Mouse (Mus musculus): ENCODE results near the gene Rab11fip5. TPM values are rescaled to one million over a fixed set of nuclear protein-coding genes. Genes with fewer than 3 reads are reported as not detected.

The Rab11fip5 gene
- polyA plus RNA-seq, 1 experiment, result 3.8 TPM

DNA sequence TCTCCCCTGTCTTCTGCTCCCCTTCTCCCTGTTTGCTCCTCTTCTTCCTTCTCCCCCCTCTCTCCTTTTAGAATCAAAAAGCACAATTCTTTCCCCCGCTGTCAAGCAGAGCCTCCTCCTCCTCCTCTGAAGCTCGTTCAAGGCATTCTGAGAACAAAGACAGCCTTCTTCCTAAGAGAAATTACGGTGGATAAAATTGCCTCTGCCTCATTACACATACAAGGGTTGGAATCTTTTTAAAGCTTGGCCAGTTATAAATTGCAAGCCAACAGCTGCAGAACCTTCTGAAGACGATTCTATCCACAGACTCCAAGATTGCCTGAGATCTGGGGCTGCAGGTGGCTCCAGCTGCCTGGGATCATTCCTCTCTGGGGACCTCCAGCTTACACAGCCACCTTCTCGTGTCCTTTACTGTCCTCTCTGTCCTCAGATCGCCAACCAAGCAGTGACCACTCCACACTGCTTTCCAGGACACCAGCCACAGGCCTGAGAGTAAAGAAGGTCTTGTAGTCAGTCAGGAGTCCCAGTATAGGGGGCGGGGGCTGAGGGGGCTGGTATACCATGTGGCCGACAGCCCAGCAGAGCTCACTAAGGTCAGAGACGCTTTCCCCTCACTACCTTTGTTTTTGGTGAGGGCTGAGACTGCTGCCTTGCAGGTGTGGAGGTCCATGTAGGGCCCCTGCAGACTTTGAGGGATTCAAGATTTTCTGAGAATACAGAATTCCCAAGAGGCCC, 60.2 kb downstream of the Rab11fip5 start:
- TF ChIP-seq CTCF (IDR thresholded peaks at IDR 0.05; ENCODE audit: control insufficient read depth, insufficient read depth, low read length), result no peak
- no peak for TF ChIP-seq POLR2A (IDR thresholded peaks at IDR 0.05; ENCODE audit: borderline replicate concordance, control insufficient read depth, low read depth, low read length)
- 80% methylated on average over 9 of the region's 9 CpGs for WGBS
- Histone ChIP-seq H3K27ac (ENCODE audit: control insufficient read depth, insufficient read depth, low read depth, low read length, poor library complexity) (no peak overlapping the region), H3K4me1 (ENCODE audit: control insufficient read depth, insufficient read depth, low read length) (no peaks in the 10 kb centered on the region), H3K4me3 (replicated peaks; ENCODE audit: control insufficient read depth, low read depth, low read length) (no peak overlapping the region)

DNA sequence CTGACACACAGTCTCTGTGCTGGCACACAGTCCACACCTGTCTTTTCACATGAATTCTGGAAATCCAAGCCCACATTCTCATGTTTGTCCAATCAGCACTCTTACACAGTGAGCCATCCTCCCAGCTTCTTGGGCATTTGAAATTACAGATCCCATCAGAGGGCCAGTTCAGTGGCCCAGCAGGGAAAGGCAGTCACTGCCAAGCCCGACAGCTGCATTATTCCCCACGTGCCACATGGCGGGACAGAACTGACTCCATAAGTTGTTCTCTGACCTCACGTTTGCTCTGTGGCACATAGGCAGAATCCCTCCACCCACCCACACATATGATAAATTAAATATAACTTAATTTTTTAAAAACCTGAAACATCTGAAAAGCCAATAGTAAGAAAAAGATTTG, 66.5 kb downstream of the Rab11fip5 start:
- TF ChIP-seq CTCF (IDR thresholded peaks at IDR 0.05; ENCODE audit: control insufficient read depth, insufficient read depth, low read length), result no peak
- no peak for TF ChIP-seq POLR2A (IDR thresholded peaks at IDR 0.05; ENCODE audit: borderline replicate concordance, control insufficient read depth, low read depth, low read length)
- WGBS, result 77% methylated on average over 4 of the region's 4 CpGs
- Histone ChIP-seq H3K4me1 (ENCODE audit: control insufficient read depth, insufficient read depth, low read length) (peaks cover 1% of the 10 kb centered on the region; the same call in 1 of the 2 replicates), H3K27ac (ENCODE audit: control insufficient read depth, insufficient read depth, low read depth, low read length, poor library complexity) (no peak overlapping the region), H3K4me3 (replicated peaks; ENCODE audit: control insufficient read depth, low read depth, low read length) (no peak overlapping the region)

DNA sequence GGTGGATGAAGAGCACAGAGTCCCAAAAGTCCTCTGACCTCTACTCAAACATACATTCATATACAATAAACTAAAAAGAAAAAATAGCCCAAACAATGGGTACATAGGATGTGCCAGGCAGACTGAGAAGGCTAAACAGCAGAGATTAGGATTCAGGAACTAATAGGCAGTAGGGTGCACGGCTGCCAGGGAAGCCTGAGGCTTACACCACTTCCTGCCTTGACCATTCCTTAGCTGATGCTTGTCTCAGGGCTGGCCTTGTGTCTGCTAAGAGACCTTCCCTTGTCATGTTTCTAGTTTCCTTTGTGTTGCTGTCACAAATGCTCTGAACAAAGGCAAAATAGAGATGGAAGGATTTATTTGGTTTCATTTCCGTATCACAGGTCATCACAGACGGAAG, 68.1 kb downstream of the Rab11fip5 start:
- H3K4me3 ChIP-seq (replicated peaks; ENCODE audit: control insufficient read depth, low read depth, low read length), result no peak overlapping the region
- no peak overlapping the region for H3K27ac ChIP-seq (ENCODE audit: control insufficient read depth, insufficient read depth, low read depth, low read length, poor library complexity)
- WGBS, result 51% methylated on average over 3 of the region's 3 CpGs
- no peak for TF ChIP-seq POLR2A (IDR thresholded peaks at IDR 0.05; ENCODE audit: borderline replicate concordance, control insufficient read depth, low read depth, low read length)
- no peak for TF ChIP-seq CTCF (IDR thresholded peaks at IDR 0.05; ENCODE audit: control insufficient read depth, insufficient read depth, low read length)
- H3K4me1 ChIP-seq (ENCODE audit: control insufficient read depth, insufficient read depth, low read length), result peaks cover 1% of the 10 kb centered on the region; the same call in 1 of the 2 replicates

DNA sequence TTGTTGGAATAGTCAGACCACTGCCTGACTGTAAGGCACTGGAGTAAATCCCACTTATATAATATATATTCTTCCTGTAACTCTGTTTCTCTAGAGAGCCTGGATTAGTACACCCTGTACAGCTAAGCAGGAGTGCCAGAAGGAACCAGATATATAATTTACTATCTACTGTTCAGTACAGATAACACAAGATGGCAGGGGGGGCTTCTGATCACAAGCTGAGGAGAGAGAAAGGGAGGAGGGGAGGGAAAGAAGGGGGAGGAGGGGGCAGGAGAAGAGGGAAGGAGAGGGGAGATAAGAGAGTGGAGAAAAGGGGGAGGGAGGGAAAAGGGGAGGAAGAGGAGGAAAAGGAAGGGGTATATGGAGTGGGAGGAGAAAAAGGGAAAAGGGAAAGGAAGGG, 68.6 kb downstream of the Rab11fip5 start:
- TF ChIP-seq CTCF (IDR thresholded peaks at IDR 0.05; ENCODE audit: control insufficient read depth, insufficient read depth, low read length), result no peak
- no peak for TF ChIP-seq POLR2A (IDR thresholded peaks at IDR 0.05; ENCODE audit: borderline replicate concordance, control insufficient read depth, low read depth, low read length)
- no peak overlapping the region for H3K4me3 ChIP-seq (replicated peaks; ENCODE audit: control insufficient read depth, low read depth, low read length)
- peaks cover 1% of the 10 kb centered on the region; the same call in 1 of the 2 replicates for H3K4me1 ChIP-seq (ENCODE audit: control insufficient read depth, insufficient read depth, low read length)
- no peak overlapping the region for H3K27ac ChIP-seq (ENCODE audit: control insufficient read depth, insufficient read depth, low read depth, low read length, poor library complexity)

DNA sequence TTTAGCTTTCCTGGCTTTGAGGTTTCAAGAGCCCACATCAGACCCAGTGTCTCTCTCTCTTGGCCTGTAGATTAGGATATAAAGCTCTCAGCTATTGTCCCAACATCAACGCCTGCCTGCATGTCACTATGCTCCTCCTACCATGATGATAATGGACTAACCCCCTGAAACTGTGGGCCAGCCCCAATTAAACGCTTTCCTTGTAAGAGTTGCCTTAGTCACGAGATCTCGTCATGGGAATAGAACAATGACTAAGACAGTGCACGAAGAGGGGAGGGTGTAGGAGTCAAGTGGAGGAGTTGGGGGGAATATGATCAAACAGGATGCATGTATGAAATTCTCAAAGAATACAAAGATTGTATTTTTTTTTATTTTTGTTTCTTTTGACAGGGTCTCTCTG, 69.5 kb downstream of the Rab11fip5 start:
- TF ChIP-seq POLR2A (IDR thresholded peaks at IDR 0.05; ENCODE audit: borderline replicate concordance, control insufficient read depth, low read depth, low read length) (no peak), CTCF (IDR thresholded peaks at IDR 0.05; ENCODE audit: control insufficient read depth, insufficient read depth, low read length) (no peak)
- WGBS, result 80% methylated on average over 5 of the region's 5 CpGs
- Histone ChIP-seq H3K4me3 (replicated peaks; ENCODE audit: control insufficient read depth, low read depth, low read length) (no peak overlapping the region), H3K27ac (ENCODE audit: control insufficient read depth, insufficient read depth, low read depth, low read length, poor library complexity) (no peak overlapping the region), H3K4me1 (ENCODE audit: control insufficient read depth, insufficient read depth, low read length) (peaks cover 1% of the 10 kb centered on the region; the same call in 1 of the 2 replicates)

DNA sequence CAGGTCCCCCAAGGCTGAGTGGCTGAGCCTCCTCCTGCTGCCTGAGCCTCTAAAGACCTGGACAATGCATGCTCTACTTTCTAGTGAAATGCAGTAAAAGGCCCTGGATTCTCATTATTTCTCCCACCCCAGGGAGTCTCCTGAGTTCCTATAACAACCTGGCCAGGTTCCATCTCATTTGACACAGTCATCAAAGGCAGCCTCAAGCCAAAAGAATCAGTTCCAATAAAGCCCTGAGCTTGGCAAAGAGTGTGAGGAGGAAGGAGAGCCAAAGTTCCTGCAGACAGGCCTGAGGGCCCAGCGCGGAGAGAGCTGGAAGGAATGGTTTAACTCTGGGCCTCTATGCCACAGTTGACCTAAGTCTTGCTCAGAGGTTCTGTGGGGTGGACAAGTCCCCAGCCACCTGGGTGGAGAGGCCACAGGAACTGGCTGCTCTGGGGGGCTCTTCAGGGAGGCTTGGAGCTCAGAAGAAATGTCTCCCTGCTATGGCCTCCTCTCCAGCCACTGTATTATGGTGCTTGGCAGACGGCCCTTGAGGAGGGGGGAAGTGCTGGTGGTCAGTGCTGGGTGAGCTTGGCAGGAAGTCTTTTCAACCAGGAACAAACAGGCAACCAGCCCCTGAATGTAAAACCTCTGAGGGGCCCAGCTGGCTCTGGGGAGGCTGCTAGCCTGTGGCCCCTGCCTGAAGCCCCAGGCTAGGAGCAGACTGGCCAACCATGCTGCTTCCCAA, 71.9 kb downstream of the Rab11fip5 start:
- no peak overlapping the region for H3K4me3 ChIP-seq (replicated peaks; ENCODE audit: control insufficient read depth, low read depth, low read length)
- H3K4me1 ChIP-seq (ENCODE audit: control insufficient read depth, insufficient read depth, low read length), result peaks cover 1% of the 10 kb centered on the region; the same call in 1 of the 2 replicates
- no peak overlapping the region for H3K27ac ChIP-seq (ENCODE audit: control insufficient read depth, insufficient read depth, low read depth, low read length, poor library complexity)
- WGBS, result 53% methylated on average over 3 of the region's 3 CpGs
- no peak for TF ChIP-seq CTCF (IDR thresholded peaks at IDR 0.05; ENCODE audit: control insufficient read depth, insufficient read depth, low read length)
- TF ChIP-seq POLR2A (IDR thresholded peaks at IDR 0.05; ENCODE audit: borderline replicate concordance, control insufficient read depth, low read depth, low read length), result no peak

DNA sequence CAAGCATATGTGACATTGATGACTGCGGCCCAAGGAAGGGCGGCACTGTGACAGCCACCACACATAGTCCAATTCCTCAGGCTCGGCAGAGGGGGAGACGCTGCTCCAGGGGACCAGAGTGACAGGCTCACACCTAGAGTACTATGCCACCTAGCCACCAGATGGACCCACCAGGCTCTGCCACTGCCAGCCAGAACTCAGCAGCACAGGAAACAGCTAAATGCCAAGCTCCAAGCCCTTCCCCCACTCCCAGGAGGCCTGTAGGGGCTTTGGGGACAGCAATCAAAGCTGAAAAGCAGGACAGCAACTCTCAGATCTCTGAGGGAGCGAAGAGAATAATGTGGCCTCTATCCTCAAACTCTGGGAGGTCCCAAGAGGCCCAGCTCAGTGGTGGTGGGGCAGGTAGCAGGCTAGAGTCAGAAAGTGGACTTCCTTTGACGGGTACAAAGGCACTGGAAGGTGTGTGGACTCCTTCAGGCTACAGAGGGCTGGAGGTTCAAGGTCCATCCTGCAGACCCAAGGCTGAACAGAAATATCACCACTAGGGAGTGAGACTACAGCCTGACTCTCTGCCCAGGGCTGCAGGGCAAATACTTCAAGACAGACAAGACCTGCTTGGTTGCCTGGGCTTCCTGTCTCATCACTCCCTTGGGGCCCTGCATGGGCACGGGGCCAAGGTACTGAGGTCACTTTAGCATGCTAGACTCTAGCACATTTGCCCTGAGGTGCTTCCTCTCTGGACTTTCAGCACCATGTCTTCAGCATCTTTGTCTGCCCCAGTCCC, 78.9 kb downstream of the Rab11fip5 start:
- Histone ChIP-seq H3K4me1 (ENCODE audit: control insufficient read depth, insufficient read depth, low read length) (peaks cover 10% of the 10 kb centered on the region), H3K4me3 (replicated peaks; ENCODE audit: control insufficient read depth, low read depth, low read length) (no peak overlapping the region), H3K27ac (ENCODE audit: control insufficient read depth, insufficient read depth, low read depth, low read length, poor library complexity) (peak overlapping the region; percentile 52)
- 54% methylated on average over 7 of the region's 7 CpGs for WGBS
- TF ChIP-seq CTCF (IDR thresholded peaks at IDR 0.05; ENCODE audit: control insufficient read depth, insufficient read depth, low read length), result peak; percentile 16; the same call in 1 of the 2 replicates
- no peak for TF ChIP-seq POLR2A (IDR thresholded peaks at IDR 0.05; ENCODE audit: borderline replicate concordance, control insufficient read depth, low read depth, low read length)

DNA sequence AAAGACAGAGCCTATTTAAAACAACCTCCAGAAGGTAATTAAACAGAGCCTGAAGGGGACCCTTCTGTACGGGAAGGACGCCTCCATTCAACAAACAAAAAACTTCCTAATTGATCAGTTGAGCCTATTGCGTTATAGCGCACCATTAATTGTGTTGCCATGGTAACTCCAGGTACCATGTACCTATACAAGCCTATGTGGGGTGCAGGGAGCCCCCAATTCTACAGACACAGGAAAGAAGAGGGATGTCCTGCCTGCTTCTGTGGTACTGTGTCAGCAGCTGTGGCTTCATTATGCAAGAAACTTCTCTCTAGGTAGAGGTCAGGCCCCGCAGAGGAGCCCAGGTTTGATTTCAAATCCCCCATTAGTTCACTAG, 80.4 kb downstream of the Rab11fip5 start:
- TF ChIP-seq CTCF (IDR thresholded peaks at IDR 0.05; ENCODE audit: control insufficient read depth, insufficient read depth, low read length), result no peak
- TF ChIP-seq POLR2A (IDR thresholded peaks at IDR 0.05; ENCODE audit: borderline replicate concordance, control insufficient read depth, low read depth, low read length), result no peak
- Histone ChIP-seq H3K27ac (ENCODE audit: control insufficient read depth, insufficient read depth, low read depth, low read length, poor library complexity) (no peak overlapping the region), H3K4me1 (ENCODE audit: control insufficient read depth, insufficient read depth, low read length) (peaks cover 10% of the 10 kb centered on the region), H3K4me3 (replicated peaks; ENCODE audit: control insufficient read depth, low read depth, low read length) (no peak overlapping the region)
- WGBS, result 66% methylated on average over 5 of the region's 5 CpGs

Data from bone marrow, adult 2 months (tissue).